14 mouse cellular contexts compared by ENCODE assay signal in genomic region chr1:42258594-42258910, GRCm38 (mm10).
A peak's percentile ranks its signal among the peaks of the same experiment; 100 is the strongest.
DNase-seq lines count a peak whose midpoint lies in the region; ATAC-seq and TF ChIP-seq lines count a peak whose summit lies in the region.
"Had no signal": no experiment of that assay in that cellular context is flagged by ENCODE, and none has a peak within 500 bp of the region (broad histone marks: within the 10 kb centered on the region; RNA-seq: fewer than 3 reads in every experiment).

No protein-coding gene starts in this region.

- DNase-seq in kidney, postnatal 4 days = no peak
- DNase-seq in midbrain, postnatal 0 days (ENCODE audit: low spot score) = no peak
- no peak for DNase-seq in limb, embryonic 10.5 days (ENCODE audit: low spot score)
- DNase-seq in cerebellum, postnatal 36 days = no peak
- DNase-seq in heart, adult 8-10 months (ENCODE audit: low spot score) = no peak
- DNase-seq: thymus, adult 2 months had no signal

- 0 out of 2 replicates have a peak, but pooled peaks cover 4% of the 10 kb centered on the region for H3K27me3 ChIP-seq in kidney, embryonic 15.5 days
- no peaks in the 10 kb centered on the region for H3K27me3 ChIP-seq in forebrain, embryonic 13.5 days
- no peaks in the 10 kb centered on the region for H3K27me3 ChIP-seq in hindbrain, embryonic 15.5 days
- H3K27me3 ChIP-seq in midbrain, postnatal 0 days (ENCODE audit: insufficient read depth, low read length) = no peaks in the 10 kb centered on the region
- no peaks in the 10 kb centered on the region for H3K27me3 ChIP-seq in limb, embryonic 10.5 days (ENCODE audit: low read depth, poor library complexity, severe bottlenecking)
- H3K27me3 ChIP-seq: intestine, embryonic 15.5 days had no signal

- no peaks in the 10 kb centered on the region for H3K36me3 ChIP-seq in kidney, embryonic 15.5 days
- H3K36me3 ChIP-seq in forebrain, embryonic 13.5 days (ENCODE audit: poor library complexity, severe bottlenecking) = no peaks in the 10 kb centered on the region
- H3K36me3 ChIP-seq in hindbrain, embryonic 15.5 days = no peaks in the 10 kb centered on the region
- H3K36me3 ChIP-seq in midbrain, postnatal 0 days (ENCODE audit: insufficient read depth, low read length) = no peaks in the 10 kb centered on the region
- no peaks in the 10 kb centered on the region for H3K36me3 ChIP-seq in limb, embryonic 10.5 days
- H3K36me3 ChIP-seq: intestine, embryonic 15.5 days had no signal

- WGBS in kidney, embryonic 15.5 days = 60% methylated on average over 4 of the region's 4 CpGs
- 27% methylated on average over 4 of the region's 4 CpGs for WGBS in forebrain, embryonic 13.5 days
- 41% methylated on average over 4 of the region's 4 CpGs for WGBS in hindbrain, embryonic 15.5 days
- WGBS in midbrain, postnatal 0 days = 36% methylated on average over 4 of the region's 4 CpGs
- WGBS in limb, embryonic 10.5 days = 81% methylated on average over 4 of the region's 4 CpGs

- no peak overlapping the region for H3K4me3 ChIP-seq in kidney, embryonic 15.5 days (replicated peaks)
- peak overlapping the region; percentile 19 for H3K4me3 ChIP-seq in forebrain, embryonic 13.5 days
- no peak overlapping the region for H3K4me3 ChIP-seq in hindbrain, embryonic 15.5 days
- H3K4me3 ChIP-seq in midbrain, postnatal 0 days (ENCODE audit: low read depth, low read length) = no peak overlapping the region
- no peak overlapping the region for H3K4me3 ChIP-seq in limb, embryonic 10.5 days
- H3K4me3 ChIP-seq: intestine, embryonic 15.5 days had no signal

- H3K9me3 ChIP-seq in kidney, embryonic 15.5 days (replicated peaks) = no peaks in the 10 kb centered on the region
- no peaks in the 10 kb centered on the region for H3K9me3 ChIP-seq in forebrain, embryonic 13.5 days (replicated peaks)
- no peaks in the 10 kb centered on the region for H3K9me3 ChIP-seq in hindbrain, embryonic 15.5 days
- no peaks in the 10 kb centered on the region for H3K9me3 ChIP-seq in midbrain, postnatal 0 days (ENCODE audit: low read length)
- H3K9me3 ChIP-seq in limb, embryonic 10.5 days (replicated peaks) = no peaks in the 10 kb centered on the region
- H3K9me3 ChIP-seq: intestine, embryonic 15.5 days had no signal

- H3K27ac ChIP-seq in kidney, embryonic 15.5 days = no peak overlapping the region
- peak overlapping the region; percentile 98 for H3K27ac ChIP-seq in forebrain, embryonic 13.5 days
- peak overlapping the region; percentile 47 for H3K27ac ChIP-seq in hindbrain, embryonic 15.5 days (replicated peaks)
- peak overlapping the region; percentile 69 for H3K27ac ChIP-seq in midbrain, postnatal 0 days (ENCODE audit: low read depth, low read length)
- H3K27ac ChIP-seq in limb, embryonic 10.5 days = no peak overlapping the region
- H3K27ac ChIP-seq: intestine, embryonic 15.5 days; kidney, postnatal 0 days had no signal

- no peak for ATAC-seq in kidney, embryonic 15.5 days (replicated peaks; ENCODE audit: low FRiP score)
- ATAC-seq in forebrain, embryonic 13.5 days = no peak
- no peak for ATAC-seq in hindbrain, embryonic 15.5 days (ENCODE audit: low FRiP score, low read depth)
- no peak for ATAC-seq in midbrain, postnatal 0 days (ENCODE audit: low FRiP score)
- ATAC-seq: activated CD4-positive, CD25-positive, alpha-beta regulatory T cell, adult 4 months; intestine, embryonic 15.5 days had no signal

- H3K4me1 ChIP-seq in kidney, embryonic 15.5 days = peaks cover 28% of the 10 kb centered on the region
- H3K4me1 ChIP-seq in forebrain, embryonic 13.5 days = peaks cover 84% of the 10 kb centered on the region
- H3K4me1 ChIP-seq in hindbrain, embryonic 15.5 days (replicated peaks) = peaks cover 41% of the 10 kb centered on the region
- peaks cover 6% of the 10 kb centered on the region; the same call in 1 of the 2 replicates for H3K4me1 ChIP-seq in midbrain, postnatal 0 days (ENCODE audit: insufficient read depth, low read length)
- H3K4me1 ChIP-seq in limb, embryonic 10.5 days = peaks cover 49% of the 10 kb centered on the region
- H3K4me1 ChIP-seq: intestine, embryonic 15.5 days had no signal

- H3K4me2 ChIP-seq in kidney, embryonic 15.5 days = peak overlapping the region; percentile 38; the same call in 1 of the 2 replicates
- peak overlapping the region; percentile 60 for H3K4me2 ChIP-seq in forebrain, embryonic 13.5 days
- peak overlapping the region; percentile 50 for H3K4me2 ChIP-seq in hindbrain, embryonic 15.5 days
- peak overlapping the region; percentile 27; the same call in 1 of the 2 replicates for H3K4me2 ChIP-seq in midbrain, postnatal 0 days (ENCODE audit: low read depth, low read length, poor library complexity, severe bottlenecking)
- H3K4me2 ChIP-seq: intestine, embryonic 15.5 days; liver, embryonic 11.5 days; lung, embryonic 14.5 days had no signal

- no peak overlapping the region for H3K9ac ChIP-seq in kidney, embryonic 15.5 days
- peak overlapping the region; percentile 64 for H3K9ac ChIP-seq in forebrain, embryonic 13.5 days
- no peak overlapping the region; the same call in 1 of the 2 replicates for H3K9ac ChIP-seq in hindbrain, embryonic 15.5 days
- H3K9ac ChIP-seq in midbrain, postnatal 0 days (replicated peaks; ENCODE audit: low read length, poor library complexity, severe bottlenecking) = peak overlapping the region; percentile 5
- H3K9ac ChIP-seq: intestine, embryonic 15.5 days; lung, embryonic 14.5 days had no signal

- no peak for TF ChIP-seq CTCF in midbrain, postnatal 0 days (IDR thresholded peaks at IDR 0.05)

Comparison
In these comparisons a context has a peak if more than half of its experiments do, and no peak if none do; other contexts are left out.
1. H3K27ac ChIP-seq: peak in forebrain, embryonic 13.5 days (single experiment), hindbrain, embryonic 15.5 days (single experiment) and midbrain, postnatal 0 days (single experiment); none in kidney, embryonic 15.5 days (single experiment) and limb, embryonic 10.5 days (single experiment).
2. H3K9ac ChIP-seq: peak in forebrain, embryonic 13.5 days (single experiment) and midbrain, postnatal 0 days (single experiment); none in kidney, embryonic 15.5 days (single experiment) and hindbrain, embryonic 15.5 days (single experiment).
3. Peak in every context shown above with its lines, with median percentiles within 50 percentile points of each other: H3K4me2 ChIP-seq.